Mouse (Mus musculus) kidney, postnatal 0 days (tissue): ENCODE results near the gene Trim45. TPM values are rescaled to one million over a fixed set of nuclear protein-coding genes. Genes with fewer than 3 reads are reported as not detected.
A peak's percentile ranks its signal among the peaks of the same experiment; 100 is the strongest.

Experiments
- ATAC-seq: fragments of 200-750 bp; cut with Nextera tagmentation; replicated peaks from 2 replicates; pipeline ENCODE4 v1.8.0; 2017; ENCODE audit warnings: low read depth, moderate number of reproducible peaks, moderate TSS enrichment, moderate library complexity; ENCODE audit not compliant: low FRiP score
- DNase-seq: peaks from one replicate; pipeline ENCODE4 v3.0.0-alpha.2; 2016; ENCODE audit warnings: low spot score
- H3K27ac ChIP-seq: fragments of 300-500 bp; sonication (generic); 2 replicates; pipeline ENCODE4 v1.5.1; 2014; ENCODE audit warnings: mild to moderate bottlenecking
- H3K27me3 ChIP-seq: fragments of 300-500 bp; sonication (generic); 2 replicates; pipeline ENCODE4 v1.6.1; 2014; ENCODE audit warnings: low read length, mixed read lengths; ENCODE audit not compliant: insufficient read depth
- H3K36me3 ChIP-seq: fragments of 300-500 bp; sonication (generic); 2 replicates; pipeline ENCODE4 v1.6.1; 2014; ENCODE audit warnings: low read length, mixed read lengths; ENCODE audit not compliant: insufficient read depth
- H3K4me1 ChIP-seq: fragments of 300-500 bp; sonication (generic); replicated peaks from 2 replicates; pipeline ENCODE4 v1.6.1; 2014; ENCODE audit warnings: antibody characterized with exemption, low read length, mixed read lengths; ENCODE audit not compliant: insufficient read depth
- H3K4me2 ChIP-seq: fragments of 300-500 bp; sonication (generic); 2 replicates; pipeline ENCODE4 v1.6.1; 2014; ENCODE audit warnings: mild to moderate bottlenecking, low read length, moderate library complexity, mixed read lengths
- H3K4me3 ChIP-seq: fragments of 300-500 bp; sonication (generic); replicated peaks from 2 replicates; pipeline ENCODE4 v1.5.1; 2014; ENCODE audit warnings: low read depth, low read length
- H3K9ac ChIP-seq: fragments of 300-500 bp; sonication (generic); 2 replicates; pipeline ENCODE4 v1.6.1; 2014; ENCODE audit warnings: low read depth, low read length
- H3K9me3 ChIP-seq: fragments of 300-500 bp; sonication (generic); replicated peaks from 2 replicates; pipeline ENCODE4 v1.6.1; 2016; ENCODE audit warnings: low read length, inconsistent platforms, mixed read lengths
- CTCF ChIP-seq: IDR thresholded peaks from 2 replicates; pipeline ENCODE4 v1.5.1; 2016; ENCODE audit warnings: antibody characterized with exemption, low read depth, mild to moderate bottlenecking, moderate library complexity
- WGBS: fragments of 180-500 bp; shearing (Covaris S2); extraction: QIAGEN DNeasy Blood & Tissue Kit; methylation state at CpG from one replicate; pipeline ENCODE4 v1.1.7; 2014; 5-methylcytosine and 5-hydroxymethylcytosine counted together
- polyA plus RNA-seq: library from polyadenylated mRNA; unstranded; fragments of >200 nt; fragmentation: Nextera tagmentation; extraction: Ambion mirVana; gene quantifications from 2 replicates; pipeline ENCODE4 v1.2.1, GENCODE M21; 2015

Trim45 gene
- polyA plus RNA-seq, 1 experiment from 2014 or later: 4.9 TPM

GRCm38 (mm10) chr3:100892383-100893335, 29.3 kb upstream of the Trim45 start:
- no peak overlapping the region for H3K4me2 ChIP-seq
- WGBS: 53% methylated on average over 11 of the region's 11 CpGs
- H3K27ac ChIP-seq: no peak overlapping the region
- no peak overlapping the region for H3K9ac ChIP-seq
- H3K4me1 ChIP-seq: no peaks in the 10 kb centered on the region; the same call in 1 of the 2 replicates
- H3K4me3 ChIP-seq: no peak overlapping the region
- no peak for TF ChIP-seq CTCF
- DNase-seq: no peak
- H3K36me3 ChIP-seq: no peaks in the 10 kb centered on the region
- H3K9me3 ChIP-seq: no peaks in the 10 kb centered on the region
- no peak for ATAC-seq
- no peaks in the 10 kb centered on the region for H3K27me3 ChIP-seq

- H3K4me2 ChIP-seq: no peak overlapping the region
- no peaks in the 10 kb centered on the region for H3K9me3 ChIP-seq
- H3K27ac ChIP-seq: no peak overlapping the region
- no peaks in the 10 kb centered on the region; the same call in 1 of the 2 replicates for H3K4me1 ChIP-seq
- no peak overlapping the region for H3K9ac ChIP-seq
- no peak for TF ChIP-seq CTCF
- ATAC-seq (no peak), DNase-seq (no peak)
- H3K36me3 ChIP-seq: no peaks in the 10 kb centered on the region
- no peaks in the 10 kb centered on the region for H3K27me3 ChIP-seq
- H3K4me3 ChIP-seq: no peak overlapping the region
- 68% methylated on average over 6 of the region's 6 CpGs for WGBS
Observed at GRCm38 (mm10) chr3:100895500-100895899, 26.5 kb upstream of the Trim45 start.

DNA sequence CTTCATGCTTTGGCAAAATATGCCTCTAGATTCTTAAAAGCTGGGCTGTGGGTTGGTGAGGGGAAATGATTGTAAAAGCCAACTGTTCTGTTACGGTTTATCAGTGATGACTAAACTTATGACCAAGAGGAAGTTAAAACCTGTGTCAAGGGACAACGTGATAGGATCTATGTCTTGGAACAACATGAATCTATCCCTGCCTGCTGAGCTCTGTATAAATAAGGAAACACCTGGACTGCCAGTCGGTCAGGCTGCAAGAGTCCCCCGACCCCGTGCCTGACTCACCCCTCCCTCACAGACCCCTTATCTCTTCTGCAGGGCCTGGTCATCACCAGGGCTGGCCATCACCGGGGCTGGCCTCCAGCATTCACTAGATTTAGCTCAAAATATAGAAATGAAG, 15.9 kb upstream of the Trim45 start:
- WGBS: 42% methylated on average over 6 of the region's 6 CpGs
- no peak for DNase-seq
- no peaks in the 10 kb centered on the region for H3K27me3 ChIP-seq

GRCm38 (mm10) chr3:100906916-100907315, 15.1 kb upstream of the Trim45 start:
- H3K4me3 ChIP-seq: no peak overlapping the region
- H3K4me1 ChIP-seq: 0 out of 2 replicates have a peak, but pooled peaks cover 4% of the 10 kb centered on the region
- ATAC-seq (no peak), DNase-seq (peak; percentile 26)
- H3K9me3 ChIP-seq: no peaks in the 10 kb centered on the region
- TF ChIP-seq CTCF: peak; percentile 59
- 35% methylated on average over 3 of the region's 3 CpGs for WGBS
- no peak overlapping the region for H3K27ac ChIP-seq
- H3K27me3 ChIP-seq: no peaks in the 10 kb centered on the region
- H3K36me3 ChIP-seq: no peaks in the 10 kb centered on the region
- H3K4me2 ChIP-seq: no peak overlapping the region
- no peak overlapping the region for H3K9ac ChIP-seq

More for the DNA sequence above, 15.9 kb upstream of the Trim45 start:
- Histone ChIP-seq H3K27ac (no peak overlapping the region), H3K9ac (no peak overlapping the region), H3K4me1 (0 out of 2 replicates have a peak, but pooled peaks cover 4% of the 10 kb centered on the region), H3K4me2 (no peak overlapping the region), H3K9me3 (no peaks in the 10 kb centered on the region), H3K36me3 (no peaks in the 10 kb centered on the region), H3K4me3 (no peak overlapping the region)
- TF ChIP-seq CTCF: no peak
- no peak for ATAC-seq

- 37% methylated on average over 6 of the region's 6 CpGs for WGBS
- no peak overlapping the region for H3K27ac ChIP-seq
- no peak overlapping the region for H3K9ac ChIP-seq
- ATAC-seq (no peak), DNase-seq (peak; percentile 22)
- H3K4me3 ChIP-seq: no peak overlapping the region
- H3K4me1 ChIP-seq: 0 out of 2 replicates have a peak, but pooled peaks cover 4% of the 10 kb centered on the region
- no peak overlapping the region for H3K4me2 ChIP-seq
- no peaks in the 10 kb centered on the region for H3K9me3 ChIP-seq
- no peaks in the 10 kb centered on the region for H3K27me3 ChIP-seq
- no peaks in the 10 kb centered on the region for H3K36me3 ChIP-seq
- no peak for TF ChIP-seq CTCF
Observed at GRCm38 (mm10) chr3:100908594-100908993, 13.4 kb upstream of the Trim45 start.

- H3K27me3 ChIP-seq: no peaks in the 10 kb centered on the region
- H3K9me3 ChIP-seq: no peaks in the 10 kb centered on the region
- H3K4me1 ChIP-seq: 0 out of 2 replicates have a peak, but pooled peaks cover 4% of the 10 kb centered on the region
- ATAC-seq (no peak), DNase-seq (peak; percentile 29)
- TF ChIP-seq CTCF: no peak
- H3K4me3 ChIP-seq: no peak overlapping the region
- no peak overlapping the region for H3K9ac ChIP-seq
- WGBS: 50% methylated on average over 5 of the region's 5 CpGs
- no peaks in the 10 kb centered on the region for H3K36me3 ChIP-seq
- no peak overlapping the region for H3K4me2 ChIP-seq
- peak overlapping the region; percentile 8; the same call in 1 of the 2 replicates for H3K27ac ChIP-seq
Observed at GRCm38 (mm10) chr3:100910621-100911020, 11.4 kb upstream of the Trim45 start.
